Mouse (Mus musculus): ENCODE results near the gene Sema5b. TPM values are rescaled to one million over a fixed set of nuclear protein-coding genes. Genes with fewer than 3 reads are reported as not detected.

Gene Sema5b
- total RNA-seq (2023), result not detected

DNA sequence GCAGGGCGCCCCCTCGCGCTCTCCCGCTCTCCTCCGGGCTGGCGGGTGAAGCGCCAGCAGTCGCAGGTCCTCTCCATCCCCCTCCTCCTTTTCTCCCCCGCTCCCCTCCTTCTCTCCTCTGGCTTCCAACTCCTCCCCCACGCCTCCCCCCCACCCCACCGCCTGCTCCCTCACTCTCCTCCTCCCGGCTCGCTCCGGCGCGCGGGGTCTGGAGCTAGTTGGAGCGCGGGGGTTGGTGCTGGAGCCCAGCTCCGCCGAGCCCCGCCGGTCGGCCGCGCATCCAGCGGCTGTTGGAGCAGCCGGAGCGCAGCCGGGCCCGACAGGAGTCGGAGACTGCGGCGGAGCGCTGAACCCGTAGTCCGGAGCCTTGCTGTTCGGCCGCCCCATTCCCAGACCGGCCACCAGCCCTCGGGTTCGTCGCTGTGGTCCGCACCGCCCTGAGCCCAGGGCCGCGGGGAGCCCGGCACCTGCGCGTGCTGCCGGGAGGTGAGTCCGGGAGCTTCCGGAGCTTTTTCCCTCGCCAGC is at the start of gene Sema5b:
TSS of gene Sema5b (plus strand) at position 29 of the 525 bp plus-strand sequence.

Other genes starting within 250 kb of the Sema5b start
- 1 to 10 TPM; 4.0 to 4.1 TPM for gene Sec22a, start 177.2 kb upstream of the Sema5b start, total RNA-seq (2023)
- 1 to 10 TPM; 2.9 to 3.8 TPM for gene Pdia5, start 50.3 kb upstream of the Sema5b start, total RNA-seq (2023)
- gene Dirc2, start 228.2 kb downstream of the Sema5b start, total RNA-seq (2023), result 10 to 100 TPM; 18.9 to 20.4 TPM
- 10 to 100 TPM in 1 of 2 experiments, 1 to 10 TPM in 1; 9.7 to 13.5 TPM for gene Hspbap1, start 229.2 kb downstream of the Sema5b start, total RNA-seq (2023)